Mouse (Mus musculus) intestine, embryonic 14.5 days (tissue): ENCODE data around the gene Ddx1. TPM values are rescaled to one million over a fixed set of nuclear protein-coding genes. Genes with fewer than 3 reads are reported as not detected.

Experiments
- ATAC-seq: fragments of 200-750 bp; cut with Nextera tagmentation; replicated peaks from 2 replicates; pipeline ENCODE4 v1.8.0; 2017; ENCODE audit warnings: low read depth, moderate number of reproducible peaks, moderate TSS enrichment, moderate library complexity; ENCODE audit not compliant: low FRiP score, low TSS enrichment
- DNase-seq: peaks from one replicate; pipeline ENCODE4 v3.0.0-alpha.2; 2018; ENCODE audit warnings: low spot score
- H3K27ac ChIP-seq: fragments of 300-500 bp; sonication (generic); 2 replicates; pipeline ENCODE4 v1.5.1; 2014; ENCODE audit warnings: low read depth, mild to moderate bottlenecking, control low read depth
- H3K27me3 ChIP-seq: fragments of 300-500 bp; sonication (generic); replicated peaks from 2 replicates; pipeline ENCODE4 v1.6.1; 2014; ENCODE audit warnings: low read length, control low read depth; ENCODE audit not compliant: control insufficient read depth, insufficient read depth
- H3K36me3 ChIP-seq: fragments of 300-500 bp; sonication (generic); 2 replicates; pipeline ENCODE4 v1.6.1; 2014; ENCODE audit warnings: low read length, control low read depth; ENCODE audit not compliant: control insufficient read depth, insufficient read depth
- H3K4me1 ChIP-seq: fragments of 300-500 bp; sonication (generic); replicated peaks from 2 replicates; pipeline ENCODE4 v1.6.1; 2014; ENCODE audit warnings: low read length, control low read depth, mixed read lengths; ENCODE audit not compliant: control insufficient read depth, insufficient read depth
- H3K4me2 ChIP-seq: fragments of 300-500 bp; sonication (generic); 2 replicates; pipeline ENCODE4 v1.6.1; 2014; ENCODE audit warnings: low read length
- H3K4me3 ChIP-seq: fragments of 300-500 bp; sonication (generic); 2 replicates; pipeline ENCODE4 v1.5.1; 2014; ENCODE audit warnings: low read depth, low read length, control low read depth, mixed read lengths
- H3K9ac ChIP-seq: fragments of 300-500 bp; sonication (generic); 2 replicates; pipeline ENCODE4 v1.6.1; 2014; ENCODE audit warnings: mild to moderate bottlenecking, low read length
- H3K9me3 ChIP-seq: fragments of 300-500 bp; sonication (generic); 2 replicates; pipeline ENCODE4 v1.6.1; 2016; ENCODE audit warnings: low read length, control low read depth; ENCODE audit not compliant: control insufficient read depth
- WGBS: fragments of 180-500 bp; shearing (Covaris S2); extraction: QIAGEN DNeasy Blood & Tissue Kit; methylation state at CpG from one replicate; pipeline ENCODE4 v1.1.7; 2014; 5-methylcytosine and 5-hydroxymethylcytosine counted together
- polyA plus RNA-seq: library from polyadenylated mRNA; unstranded; fragments of >200 nt; fragmentation: Nextera tagmentation; extraction: Ambion mirVana; gene quantifications from 2 replicates; pipeline ENCODE4 v1.2.1, GENCODE M21; 2014

The Ddx1 gene
- polyA plus RNA-seq, 1 experiment from 2014 or later, result 149 TPM

- Histone ChIP-seq H3K27ac (no peak overlapping the region), H3K9me3 (0 out of 2 replicates have a peak, but pooled peaks cover 3% of the 10 kb centered on the region), H3K4me3 (no peak overlapping the region), H3K4me2 (no peak overlapping the region), H3K9ac (no peak overlapping the region), H3K27me3 (no peaks in the 10 kb centered on the region), H3K4me1 (peaks cover 9% of the 10 kb centered on the region; the same call in 1 of the 2 replicates), H3K36me3 (no peaks in the 10 kb centered on the region)
- ATAC-seq (no peak), DNase-seq (no peak)
- WGBS, result 71% methylated on average over 11 of the region's 11 CpGs
Observed at GRCm38 (mm10) chr12:13208983-13209451, 40.0 kb downstream of the Ddx1 start.

DNA sequence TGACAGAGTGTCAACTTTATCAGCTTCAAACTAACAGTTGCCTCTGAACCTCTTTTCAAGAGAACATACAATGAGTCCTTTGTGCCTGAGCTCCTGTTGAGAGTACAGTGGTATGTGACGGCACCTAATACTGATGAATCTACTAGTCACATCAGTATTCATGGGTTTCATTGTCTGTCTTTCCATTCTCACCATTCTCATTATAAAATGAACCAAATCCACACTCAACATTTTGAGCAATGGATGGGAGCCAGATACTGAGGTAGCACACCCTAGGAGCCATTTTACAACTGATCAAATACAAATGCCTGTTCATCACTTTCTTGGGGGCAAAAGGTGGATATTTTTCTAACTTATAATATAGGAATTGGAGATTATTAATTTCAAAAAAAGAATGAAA is 40.5 kb downstream of the Ddx1 start:
- no peaks in the 10 kb centered on the region for H3K36me3 ChIP-seq
- no peak overlapping the region for H3K27ac ChIP-seq
- no peak overlapping the region for H3K4me3 ChIP-seq
- H3K4me2 ChIP-seq, result no peak overlapping the region
- ATAC-seq (no peak), DNase-seq (no peak)
- H3K4me1 ChIP-seq, result peaks cover 9% of the 10 kb centered on the region; the same call in 1 of the 2 replicates
- H3K9me3 ChIP-seq, result 0 out of 2 replicates have a peak, but pooled peaks cover 3% of the 10 kb centered on the region
- H3K9ac ChIP-seq, result no peak overlapping the region
- H3K27me3 ChIP-seq, result no peaks in the 10 kb centered on the region
- 88% methylated on average over 1 of the region's 1 CpGs for WGBS

GRCm38 (mm10) chr12:13207099-13207498 is 41.9 kb downstream of the Ddx1 start:
- Histone ChIP-seq H3K27me3 (no peaks in the 10 kb centered on the region), H3K4me1 (peaks cover 7% of the 10 kb centered on the region; the same call in 1 of the 2 replicates), H3K4me3 (no peak overlapping the region), H3K4me2 (no peak overlapping the region), H3K36me3 (no peaks in the 10 kb centered on the region), H3K9me3 (0 out of 2 replicates have a peak, but pooled peaks cover 3% of the 10 kb centered on the region), H3K27ac (no peak overlapping the region), H3K9ac (no peak overlapping the region)
- WGBS, result 66% methylated on average over 8 of the region's 8 CpGs
- ATAC-seq (no peak), DNase-seq (peak; percentile 29)

- Histone ChIP-seq H3K4me2 (no peak overlapping the region), H3K36me3 (no peaks in the 10 kb centered on the region), H3K27ac (no peak overlapping the region), H3K9ac (no peak overlapping the region), H3K4me3 (no peak overlapping the region), H3K9me3 (0 out of 2 replicates have a peak, but pooled peaks cover 3% of the 10 kb centered on the region), H3K4me1 (0 out of 2 replicates have a peak, but pooled peaks cover 3% of the 10 kb centered on the region), H3K27me3 (no peaks in the 10 kb centered on the region)
- ATAC-seq (no peak), DNase-seq (peak; percentile 3)
- 79% methylated on average over 3 of the region's 3 CpGs for WGBS
Observed at GRCm38 (mm10) chr12:13205733-13206132, 43.3 kb downstream of the Ddx1 start.

- Histone ChIP-seq H3K9ac (no peak overlapping the region), H3K4me3 (no peak overlapping the region), H3K4me1 (no peaks in the 10 kb centered on the region), H3K27ac (no peak overlapping the region), H3K27me3 (no peaks in the 10 kb centered on the region), H3K4me2 (no peak overlapping the region), H3K9me3 (0 out of 2 replicates have a peak, but pooled peaks cover 3% of the 10 kb centered on the region), H3K36me3 (no peaks in the 10 kb centered on the region)
- DNase-seq (peak; percentile 44), ATAC-seq (no peak)
Observed at GRCm38 (mm10) chr12:13202322-13202721, 46.7 kb downstream of the Ddx1 start.

DNA sequence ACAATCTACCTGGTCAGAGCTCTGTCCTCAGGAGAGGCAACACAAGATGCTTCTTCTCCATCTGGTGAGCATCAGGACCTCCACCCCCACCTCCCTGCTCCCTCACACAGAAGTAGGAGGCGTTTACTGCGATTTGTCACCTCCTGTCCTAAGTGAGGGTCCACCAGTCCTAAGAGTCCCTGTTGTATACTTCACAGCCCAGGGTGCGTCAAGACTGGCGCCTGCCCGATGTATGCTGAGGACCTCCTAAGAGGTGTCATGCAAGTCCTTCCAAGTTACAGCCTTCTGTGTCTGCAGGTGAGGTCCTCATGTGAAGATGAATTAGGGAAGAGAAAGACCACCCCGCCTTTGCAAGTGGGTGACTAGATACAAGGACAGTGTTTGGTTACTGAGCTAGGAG is 48.4 kb downstream of the Ddx1 start:
- H3K36me3 ChIP-seq, result no peaks in the 10 kb centered on the region
- no peaks in the 10 kb centered on the region for H3K27me3 ChIP-seq
- H3K9me3 ChIP-seq, result 0 out of 2 replicates have a peak, but pooled peaks cover 3% of the 10 kb centered on the region
- H3K4me2 ChIP-seq, result no peak overlapping the region
- ATAC-seq (no peak), DNase-seq (peak; percentile 23)
- H3K27ac ChIP-seq, result no peak overlapping the region
- WGBS, result 67% methylated on average over 6 of the region's 6 CpGs
- no peak overlapping the region for H3K9ac ChIP-seq
- H3K4me3 ChIP-seq, result no peak overlapping the region
- H3K4me1 ChIP-seq, result no peaks in the 10 kb centered on the region

DNA sequence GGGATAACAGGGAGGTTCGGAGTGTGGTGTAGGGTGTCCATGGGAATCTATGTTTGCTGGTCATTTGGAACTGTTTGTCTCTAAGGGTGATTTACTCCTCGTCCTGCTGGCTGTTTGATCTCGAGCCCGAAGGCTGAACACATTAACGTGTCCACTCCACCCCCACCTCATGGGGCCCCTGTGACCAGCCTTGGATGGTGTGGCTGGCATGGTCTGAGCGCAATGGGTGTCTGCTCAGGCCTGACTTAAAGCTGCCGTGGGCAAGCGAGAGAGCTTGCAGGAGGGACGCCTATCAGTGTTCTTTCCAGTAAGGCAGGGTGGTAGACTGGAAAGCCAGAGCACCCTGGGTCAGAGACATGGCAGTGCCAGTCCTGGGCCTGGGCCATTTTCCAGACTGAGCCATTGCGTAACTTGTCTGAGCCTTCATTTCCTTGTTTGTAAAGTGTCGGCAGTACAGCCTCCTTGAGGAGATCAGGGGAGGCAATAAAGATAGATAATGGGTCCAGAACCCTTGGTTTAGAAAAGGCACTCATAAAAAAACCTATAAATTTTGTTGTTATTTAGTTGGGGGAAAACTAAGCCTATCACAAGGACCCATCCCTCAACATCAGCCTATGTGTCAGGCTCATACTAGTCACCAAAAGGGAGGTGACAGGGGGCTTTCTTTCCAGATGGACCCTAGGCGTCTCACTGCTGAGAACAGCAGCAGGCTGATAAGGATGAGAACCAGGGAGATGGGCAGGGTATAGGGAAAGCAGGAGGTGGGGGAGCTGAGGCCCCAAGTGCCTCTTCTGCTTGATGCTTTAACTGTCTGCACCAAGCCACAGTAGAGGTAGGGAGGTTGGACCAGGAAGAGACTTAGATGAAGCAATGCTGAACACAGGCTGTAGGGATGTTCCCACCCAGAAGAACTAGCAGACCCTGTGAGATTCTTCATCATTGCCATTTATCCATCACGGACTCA is 49.4 kb downstream of the Ddx1 start:
- Histone ChIP-seq H3K27me3 (no peaks in the 10 kb centered on the region), H3K4me2 (no peak overlapping the region), H3K9ac (no peak overlapping the region), H3K4me3 (no peak overlapping the region), H3K36me3 (no peaks in the 10 kb centered on the region), H3K9me3 (0 out of 2 replicates have a peak, but pooled peaks cover 3% of the 10 kb centered on the region), H3K27ac (no peak overlapping the region), H3K4me1 (no peaks in the 10 kb centered on the region)
- DNase-seq, result no peak
- ATAC-seq, result no peak; the same call in 1 of the 2 replicates
- WGBS, result 65% methylated on average over 13 of the region's 13 CpGs

DNA sequence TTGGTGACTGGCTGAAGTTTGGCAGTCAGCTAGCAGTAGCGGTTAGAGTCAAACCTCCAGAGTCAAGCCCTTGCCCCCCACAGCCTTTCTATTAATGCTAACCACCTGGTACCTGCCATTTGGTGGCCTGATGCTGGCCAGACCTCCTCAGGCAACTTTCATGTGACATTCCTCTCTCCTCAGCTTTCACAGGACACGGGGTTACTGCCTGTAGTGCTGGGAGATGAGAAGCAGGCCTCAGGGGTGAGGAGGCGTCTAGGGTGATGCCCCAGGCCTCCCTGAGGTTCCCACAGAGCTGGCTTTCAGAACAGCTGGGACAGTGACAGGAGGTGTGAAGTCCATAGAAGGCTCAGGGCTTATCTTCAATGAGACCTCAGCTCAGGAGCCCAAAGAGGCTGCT is 50.9 kb downstream of the Ddx1 start:
- Histone ChIP-seq H3K36me3 (no peaks in the 10 kb centered on the region), H3K9ac (no peak overlapping the region), H3K27ac (no peak overlapping the region), H3K4me2 (no peak overlapping the region), H3K9me3 (no peaks in the 10 kb centered on the region), H3K4me3 (no peak overlapping the region), H3K4me1 (no peaks in the 10 kb centered on the region), H3K27me3 (no peaks in the 10 kb centered on the region)
- DNase-seq (no peak), ATAC-seq (no peak)
- 29% methylated on average over 3 of the region's 3 CpGs for WGBS
